Mouse (Mus musculus) CD4-positive, CD25-positive, alpha-beta regulatory T cell, adult 2 months (primary cell): ENCODE results near the gene Cradd.
A peak's percentile ranks its signal among the peaks of the same experiment; 100 is the strongest.

Experiments
- DNase-seq: peaks from one replicate; pipeline ENCODE4 v3.0.0-alpha.2; 2012; ENCODE audit warnings: low read depth, low spot score

The Cradd gene

DNA sequence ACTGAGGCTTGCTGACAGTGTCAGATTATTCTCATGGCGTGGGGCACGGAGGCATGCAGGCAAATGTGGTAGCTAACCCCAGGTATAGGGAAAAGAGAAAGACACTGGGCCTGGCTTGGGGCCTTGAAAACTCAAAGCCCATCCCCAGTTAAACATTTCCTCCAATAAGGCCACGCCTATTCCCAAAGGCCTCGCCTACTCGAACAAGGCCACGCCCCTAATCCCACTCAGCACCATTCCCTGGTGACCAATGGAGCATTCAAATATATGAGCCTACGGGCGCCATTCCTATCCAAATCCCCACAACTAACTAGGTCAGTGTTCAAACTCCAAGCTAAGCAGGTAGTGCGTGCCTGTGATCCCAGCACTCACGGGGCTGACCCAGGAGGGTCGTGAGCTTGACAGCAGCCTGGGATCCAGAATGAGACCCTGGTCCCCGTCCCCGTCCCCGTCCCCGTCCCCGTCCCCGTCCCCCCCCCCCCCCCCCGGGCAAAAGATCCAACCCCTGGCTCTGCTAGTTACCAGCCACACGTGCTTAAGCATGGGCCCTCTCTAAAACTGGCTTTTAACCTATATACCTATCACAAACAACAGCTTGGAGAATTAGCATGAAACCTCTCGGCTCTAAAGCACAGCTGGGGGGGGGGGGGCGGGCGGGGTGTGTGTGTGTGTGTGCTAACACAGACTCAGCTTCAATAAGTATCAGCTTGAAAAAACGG, 78.8 kb downstream of the Cradd start:
- DNase-seq, result no peak

DNA sequence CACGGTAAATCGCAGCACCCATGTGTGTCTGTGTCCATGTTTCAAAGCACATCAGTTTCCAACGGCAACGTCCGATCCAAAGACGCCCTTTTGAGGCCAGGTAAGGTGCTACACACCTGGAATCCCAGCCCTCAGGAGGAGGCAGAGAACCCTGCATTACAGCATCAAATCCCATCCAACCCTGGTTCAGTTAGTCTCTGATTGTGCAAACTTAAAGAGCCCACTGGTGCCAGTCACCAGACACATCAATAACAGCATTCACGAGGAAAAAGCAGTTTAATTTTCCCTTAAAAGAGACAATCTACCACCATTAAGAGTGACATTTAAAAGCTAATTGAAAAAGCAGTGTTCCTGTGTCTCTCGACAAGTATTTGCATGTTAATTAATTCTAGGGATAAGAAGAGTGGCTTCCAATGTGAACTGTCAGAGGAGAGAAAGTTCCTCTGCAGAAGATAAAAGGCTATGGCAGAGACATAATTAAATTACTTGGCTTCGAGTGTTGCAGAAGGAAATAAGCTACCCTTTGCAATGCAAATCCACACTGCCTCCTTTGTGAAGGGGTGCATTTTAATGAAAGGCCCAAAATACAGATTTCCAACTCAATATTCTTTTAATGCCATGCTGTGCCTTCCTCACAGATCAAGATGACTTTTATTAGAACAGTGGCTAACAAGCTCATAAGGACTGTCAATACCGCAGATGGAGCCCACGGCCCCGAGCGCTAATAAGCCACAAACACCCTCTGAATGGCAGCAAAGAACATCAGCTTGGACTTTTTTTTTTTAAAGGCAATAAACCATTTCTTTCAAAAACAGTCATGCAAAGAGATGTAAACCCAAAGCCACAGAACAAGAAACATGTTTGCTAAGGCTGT, 84.5 kb downstream of the Cradd start:
- no peak for DNase-seq

DNA sequence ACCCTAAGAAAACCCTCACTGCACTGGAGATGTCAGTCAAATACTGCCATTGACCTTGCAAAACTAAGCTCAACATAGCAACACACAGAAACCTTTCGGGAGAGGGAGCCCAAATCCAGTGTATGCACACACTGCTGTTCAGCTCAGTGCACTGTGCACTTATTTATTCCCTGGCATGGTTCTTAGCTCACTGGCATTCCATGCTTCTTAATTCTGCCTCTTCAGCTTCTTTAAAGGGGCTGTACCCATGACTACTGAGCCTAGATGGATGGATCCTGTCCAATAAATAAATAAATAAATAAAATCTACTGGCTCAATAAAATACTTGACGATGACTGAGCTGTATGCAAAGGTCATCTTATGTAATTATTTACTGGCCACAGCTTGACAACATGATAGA, 85.3 kb downstream of the Cradd start:
- no peak for DNase-seq

- DNase-seq, result no peak
Observed at GRCm38 (mm10) chr10:95236226-95236625, 87.7 kb downstream of the Cradd start.

DNA sequence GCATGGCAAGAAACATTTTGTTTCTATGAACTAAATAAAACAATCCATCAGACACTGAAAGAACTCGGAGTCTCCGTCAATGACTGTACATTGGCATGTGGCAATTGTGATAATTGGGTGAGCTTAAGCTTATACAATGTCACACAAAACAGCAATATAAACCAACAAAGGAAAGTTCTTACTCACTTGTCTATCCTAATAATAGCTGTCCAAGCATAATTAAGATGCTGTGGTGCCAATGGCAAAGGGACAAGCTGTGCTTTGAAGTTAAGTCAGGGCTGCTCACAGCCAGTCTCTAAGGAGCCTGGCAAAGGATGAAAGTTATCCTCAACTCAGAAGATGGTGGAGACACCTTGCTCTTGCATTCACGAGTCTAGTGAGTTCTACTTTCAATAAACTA, 89.3 kb downstream of the Cradd start:
- DNase-seq, result no peak

DNA sequence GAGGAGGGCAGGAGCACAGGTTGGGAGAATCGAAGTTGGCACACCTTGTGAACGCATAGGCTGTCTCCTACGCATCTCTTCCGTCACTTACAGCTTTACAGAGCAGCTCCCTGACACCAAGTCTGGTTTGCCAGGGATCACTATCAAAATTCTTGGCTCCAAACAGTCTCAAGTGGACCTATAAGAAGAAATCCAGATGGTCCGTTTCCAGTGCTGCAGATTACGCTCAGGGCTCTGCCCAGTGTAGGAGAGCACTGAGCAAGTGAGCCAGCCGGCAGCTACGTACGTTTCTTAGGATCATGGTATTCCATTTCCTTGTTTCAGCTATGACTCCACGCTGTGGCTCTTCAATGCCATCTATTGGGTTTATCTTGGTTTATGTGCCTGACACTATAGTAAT, 90.9 kb downstream of the Cradd start:
- DNase-seq, result no peak

GRCm38 (mm10) chr10:95232554-95232953, 91.4 kb downstream of the Cradd start:
- DNase-seq, result no peak

GRCm38 (mm10) chr10:95228192-95228591, 95.7 kb downstream of the Cradd start:
- DNase-seq, result no peak

- DNase-seq, result no peak
Observed at GRCm38 (mm10) chr10:95227590-95227989, 96.3 kb downstream of the Cradd start.

DNA sequence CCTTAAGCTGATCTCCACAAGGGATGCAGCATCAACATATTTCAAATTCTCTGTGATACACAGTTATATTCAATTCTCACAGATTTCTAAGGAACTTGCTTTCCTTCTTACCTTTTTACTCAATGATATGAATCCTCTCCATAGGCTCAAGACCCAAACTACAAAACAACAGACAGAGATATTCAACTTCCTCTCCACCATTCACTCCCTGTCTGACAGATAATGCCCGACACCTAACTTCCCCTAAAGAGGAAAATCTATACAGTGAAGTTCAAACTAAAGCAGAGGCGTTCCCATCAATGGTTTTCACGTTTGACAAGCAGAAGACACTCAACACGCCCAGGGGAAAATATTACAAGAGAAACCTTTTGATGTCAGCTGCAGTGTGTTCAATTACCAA, 97.2 kb downstream of the Cradd start:
- no peak for DNase-seq

GRCm38 (mm10) chr10:95225006-95225405, 98.9 kb downstream of the Cradd start:
- no peak for DNase-seq

DNA sequence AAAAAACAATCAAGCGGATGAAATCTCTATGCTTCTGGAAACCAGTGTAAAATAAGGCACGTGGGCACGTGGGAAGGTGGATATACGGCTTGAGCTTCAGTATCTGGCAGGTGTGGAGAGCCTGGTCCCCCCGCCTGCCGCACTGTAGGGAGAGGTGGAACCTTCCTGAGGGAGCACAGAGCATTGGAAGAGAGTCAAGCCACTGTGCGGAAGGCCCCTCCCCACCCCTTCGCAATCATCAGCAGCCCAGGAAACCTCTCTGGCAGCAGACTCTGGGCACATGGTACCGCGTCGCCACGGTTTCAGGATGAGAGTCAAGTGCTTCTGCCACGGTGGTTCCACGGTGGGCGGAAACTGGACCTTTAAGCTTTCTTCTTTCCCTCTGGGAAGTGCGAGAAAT, 100.7 kb downstream of the Cradd start:
- no peak for DNase-seq

GRCm38 (mm10) chr10:95221914-95222313, 102.0 kb downstream of the Cradd start:
- no peak for DNase-seq

- no peak for DNase-seq
Observed at GRCm38 (mm10) chr10:95220536-95220935, 103.4 kb downstream of the Cradd start.

GRCm38 (mm10) chr10:95218683-95219060, 105.3 kb downstream of the Cradd start:
- DNase-seq, result no peak

- peak; percentile 54 for DNase-seq
Observed at GRCm38 (mm10) chr10:95217956-95218682, 105.8 kb downstream of the Cradd start.

DNA sequence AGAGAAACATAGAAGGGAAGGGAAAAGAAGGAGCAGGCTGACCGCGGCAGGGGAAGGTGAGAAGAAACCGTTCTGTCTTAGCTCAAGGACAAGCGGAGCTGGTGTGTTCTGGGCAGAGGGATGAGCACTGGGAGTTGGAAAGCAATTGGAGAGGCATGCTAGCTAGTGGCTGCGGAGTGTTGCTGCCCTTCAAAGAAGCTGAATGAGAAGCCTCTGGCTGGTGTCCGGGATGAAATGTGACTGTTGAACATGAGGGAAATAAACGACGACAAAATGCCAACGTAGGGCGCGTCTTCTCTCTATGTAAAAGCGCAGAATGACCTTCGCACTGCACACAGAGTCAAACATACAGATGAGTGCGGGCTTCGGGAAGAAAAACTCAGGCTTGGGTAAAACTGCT, 108.6 kb downstream of the Cradd start:
- no peak for DNase-seq

DNA sequence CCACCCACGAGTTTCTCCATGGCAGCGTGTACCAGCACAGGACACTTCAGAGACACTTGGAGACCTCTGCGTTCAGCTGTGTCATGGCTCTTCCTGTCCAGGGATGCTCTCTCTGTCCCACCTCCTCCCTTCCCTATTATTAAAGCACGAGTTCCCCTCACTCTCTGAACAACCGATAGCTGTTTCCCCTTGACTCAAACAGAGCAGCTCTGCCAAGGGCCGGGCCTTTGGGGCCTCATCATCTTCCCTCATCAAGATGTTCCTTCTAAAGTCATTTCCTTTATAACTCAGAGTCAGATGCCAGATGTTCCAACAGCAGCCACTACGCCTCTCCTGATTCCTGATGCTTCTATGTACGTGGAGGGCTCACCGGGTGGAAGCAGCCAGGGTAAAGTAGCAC, 110.1 kb downstream of the Cradd start:
- no peak for DNase-seq

GRCm38 (mm10) chr10:95213311-95213710, 110.6 kb downstream of the Cradd start:
- DNase-seq, result peak; percentile 23

DNA sequence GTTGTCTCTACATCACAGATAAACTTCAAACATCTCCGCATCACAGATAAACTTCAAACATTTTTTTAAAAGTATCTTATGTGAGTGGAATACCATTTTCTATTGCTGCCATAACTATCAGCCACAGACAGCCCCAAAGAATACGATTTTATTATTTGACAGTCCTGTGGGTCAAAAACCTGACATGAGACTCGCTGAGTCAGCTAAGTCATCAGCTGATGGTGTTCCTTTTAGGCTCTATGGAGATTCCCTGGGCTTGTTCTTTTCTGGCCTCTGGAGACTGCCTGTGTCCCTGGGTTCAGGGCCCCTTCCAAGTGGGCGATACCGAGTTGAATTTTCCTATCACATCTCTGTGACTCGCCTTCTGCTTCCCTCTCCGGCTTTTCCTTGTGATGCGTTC, 112.3 kb downstream of the Cradd start:
- DNase-seq, result no peak

DNA sequence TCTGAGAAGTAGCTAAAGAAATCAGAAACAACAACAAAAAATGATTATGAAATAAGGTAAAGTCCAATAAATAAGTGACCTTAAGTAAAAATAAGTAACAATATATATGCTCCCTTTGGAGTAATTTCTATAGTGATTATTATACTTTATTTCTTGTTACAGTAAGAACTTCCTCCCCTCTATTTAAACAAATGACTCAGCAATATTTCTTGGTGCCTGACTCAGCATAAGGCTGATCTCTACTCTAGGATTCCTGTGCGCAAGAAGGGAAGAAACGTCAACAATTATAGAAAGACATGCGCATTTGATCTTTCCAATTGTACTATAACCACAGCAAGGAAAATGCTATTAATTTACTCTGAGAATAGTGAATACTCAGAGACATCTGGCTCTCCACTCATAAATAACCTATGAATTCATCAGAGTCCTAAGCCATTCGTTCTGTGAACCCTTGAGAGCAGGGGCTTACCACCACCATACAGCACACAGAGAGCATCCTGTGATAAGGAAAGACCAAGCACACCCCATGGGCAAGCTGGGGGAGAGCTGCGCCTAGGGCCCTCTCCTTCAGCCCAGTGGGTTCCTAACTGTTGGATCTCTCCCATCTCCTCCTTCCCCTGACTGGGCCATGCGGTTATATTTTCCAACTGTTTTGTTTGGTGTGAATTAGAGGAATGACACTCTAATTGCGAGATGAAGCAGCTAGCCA, 113.1 kb downstream of the Cradd start:
- DNase-seq, result no peak

DNA sequence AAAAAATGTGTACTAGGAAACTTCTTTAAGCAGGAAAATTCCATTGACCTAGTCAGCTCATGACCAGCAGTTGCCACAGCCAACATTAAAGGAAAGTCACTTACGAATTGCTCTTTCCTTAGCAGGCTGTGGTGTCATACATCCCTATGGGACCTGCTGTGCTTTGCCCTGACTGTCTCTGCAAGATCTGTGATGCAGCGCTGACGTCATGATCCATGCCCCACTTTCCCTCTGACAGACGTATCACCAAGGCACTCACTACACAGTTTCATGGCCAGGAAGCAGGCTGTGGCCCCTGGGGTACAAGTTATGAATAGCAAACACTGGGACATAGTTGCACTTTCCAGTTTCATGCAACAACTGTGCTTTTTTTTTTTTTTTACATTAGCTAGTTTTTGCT, 113.8 kb downstream of the Cradd start:
- DNase-seq, result peak; percentile 37
